Mouse (Mus musculus): ENCODE data around the gene Zfp292. TPM values are rescaled to one million over a fixed set of nuclear protein-coding genes. Genes with fewer than 3 reads are reported as not detected.

The Zfp292 gene
- polyA plus RNA-seq, 1 experiment from 2014 or later, result 37.4 TPM

- H3K4me2 ChIP-seq (replicated peaks), result peak overlapping the region; percentile 61
- no peaks in the 10 kb centered on the region for H3K27me3 ChIP-seq
- ATAC-seq (replicated peaks), result no peak
- peaks cover 26% of the 10 kb centered on the region for H3K4me1 ChIP-seq
- peak overlapping the region; percentile 90 for H3K4me3 ChIP-seq
- WGBS, result 83% methylated on average over 10 of the region's 10 CpGs
- H3K9ac ChIP-seq (replicated peaks), result no peak overlapping the region
- H3K9me3 ChIP-seq, result no peaks in the 10 kb centered on the region
- H3K36me3 ChIP-seq, result 0 out of 2 replicates have a peak, but pooled peaks cover 7% of the 10 kb centered on the region
- H3K27ac ChIP-seq (replicated peaks), result 0 out of 2 replicates have a peak overlapping the region, but pooled peaks have one; percentile 99
Observed at GRCm38 (mm10) chr4:34880921-34881650, 1.7 kb downstream of the Zfp292 start.

GRCm38 (mm10) chr4:34874234-34874633, 8.5 kb downstream of the Zfp292 start:
- no peak for ATAC-seq (replicated peaks)
- WGBS, result 84% methylated on average over 1 of the region's 1 CpGs
- no peak overlapping the region for H3K4me3 ChIP-seq

GRCm38 (mm10) chr4:34872896-34873495, 9.8 kb downstream of the Zfp292 start:
- H3K9me3 ChIP-seq, result no peaks in the 10 kb centered on the region
- WGBS, result 97% methylated on average over 4 of the region's 4 CpGs
- peaks cover 12% of the 10 kb centered on the region for H3K4me1 ChIP-seq
- ATAC-seq (replicated peaks), result no peak; the same call in 1 of the 2 replicates
- no peaks in the 10 kb centered on the region for H3K27me3 ChIP-seq
- no peak overlapping the region for H3K27ac ChIP-seq (replicated peaks)
- no peak overlapping the region for H3K4me3 ChIP-seq
- H3K36me3 ChIP-seq, result 0 out of 2 replicates have a peak, but pooled peaks cover 7% of the 10 kb centered on the region
- no peak overlapping the region for H3K4me2 ChIP-seq (replicated peaks)
- H3K9ac ChIP-seq (replicated peaks), result no peak overlapping the region

More at GRCm38 (mm10) chr4:34874234-34874633, 8.5 kb downstream of the Zfp292 start:
- H3K9me3 ChIP-seq, result no peaks in the 10 kb centered on the region
- peaks cover 12% of the 10 kb centered on the region for H3K4me1 ChIP-seq
- H3K36me3 ChIP-seq, result 0 out of 2 replicates have a peak, but pooled peaks cover 7% of the 10 kb centered on the region
- no peak overlapping the region for H3K9ac ChIP-seq (replicated peaks)
- no peak overlapping the region for H3K27ac ChIP-seq (replicated peaks)
- H3K27me3 ChIP-seq, result no peaks in the 10 kb centered on the region
- H3K4me2 ChIP-seq (replicated peaks), result no peak overlapping the region

- Histone ChIP-seq H3K27ac (replicated peaks) (no peak overlapping the region), H3K27me3 (no peaks in the 10 kb centered on the region), H3K9me3 (no peaks in the 10 kb centered on the region), H3K36me3 (no peaks in the 10 kb centered on the region), H3K9ac (replicated peaks) (no peak overlapping the region), H3K4me3 (no peak overlapping the region), H3K4me1 (peaks cover 12% of the 10 kb centered on the region; the same call in 1 of the 2 replicates), H3K4me2 (replicated peaks) (no peak overlapping the region)
- WGBS, result 88% methylated on average over 3 of the region's 3 CpGs
- no peak for ATAC-seq (replicated peaks)
Observed at GRCm38 (mm10) chr4:34869813-34870212, 12.9 kb downstream of the Zfp292 start.

- no peaks in the 10 kb centered on the region for H3K9me3 ChIP-seq
- peaks cover 4% of the 10 kb centered on the region; the same call in 1 of the 2 replicates for H3K4me1 ChIP-seq
- no peak for ATAC-seq (replicated peaks)
- WGBS, result 94% methylated on average over 3 of the region's 3 CpGs
- H3K27ac ChIP-seq (replicated peaks), result no peak overlapping the region
- H3K36me3 ChIP-seq, result no peaks in the 10 kb centered on the region
- no peak overlapping the region for H3K4me2 ChIP-seq (replicated peaks)
- no peaks in the 10 kb centered on the region for H3K27me3 ChIP-seq
- H3K9ac ChIP-seq (replicated peaks), result no peak overlapping the region
- no peak overlapping the region for H3K4me3 ChIP-seq
Observed at GRCm38 (mm10) chr4:34861438-34861837, 21.3 kb downstream of the Zfp292 start.

GRCm38 (mm10) chr4:34859416-34859815, 23.3 kb downstream of the Zfp292 start:
- ATAC-seq (replicated peaks), result peak; percentile 30; the same call in 1 of the 2 replicates
- H3K4me3 ChIP-seq, result no peak overlapping the region
- 92% methylated on average over 3 of the region's 3 CpGs for WGBS
- H3K9me3 ChIP-seq, result no peaks in the 10 kb centered on the region
- no peak overlapping the region for H3K4me2 ChIP-seq (replicated peaks)
- H3K9ac ChIP-seq (replicated peaks), result no peak overlapping the region
- H3K27me3 ChIP-seq, result no peaks in the 10 kb centered on the region
- H3K4me1 ChIP-seq, result peaks cover 4% of the 10 kb centered on the region; the same call in 1 of the 2 replicates
- H3K36me3 ChIP-seq, result no peaks in the 10 kb centered on the region
- H3K27ac ChIP-seq (replicated peaks), result no peak overlapping the region

- Histone ChIP-seq H3K27ac (replicated peaks) (no peak overlapping the region), H3K27me3 (no peaks in the 10 kb centered on the region), H3K9me3 (no peaks in the 10 kb centered on the region), H3K4me2 (replicated peaks) (no peak overlapping the region), H3K9ac (replicated peaks) (no peak overlapping the region), H3K4me3 (no peak overlapping the region), H3K4me1 (peaks cover 4% of the 10 kb centered on the region; the same call in 1 of the 2 replicates), H3K36me3 (no peaks in the 10 kb centered on the region)
- peak; percentile 24; the same call in 1 of the 2 replicates for ATAC-seq (replicated peaks)
- WGBS, result 93% methylated on average over 3 of the region's 3 CpGs
Observed at GRCm38 (mm10) chr4:34858903-34859302, 23.9 kb downstream of the Zfp292 start.

- H3K27ac ChIP-seq (replicated peaks), result no peak overlapping the region
- 32% methylated on average over 1 of the region's 1 CpGs for WGBS
- H3K9me3 ChIP-seq, result no peaks in the 10 kb centered on the region
- no peak for ATAC-seq (replicated peaks)
- H3K27me3 ChIP-seq, result no peaks in the 10 kb centered on the region
- H3K36me3 ChIP-seq, result peaks cover 7% of the 10 kb centered on the region; the same call in 1 of the 2 replicates
- H3K4me2 ChIP-seq (replicated peaks), result no peak overlapping the region
- no peak overlapping the region for H3K9ac ChIP-seq (replicated peaks)
- peaks cover 4% of the 10 kb centered on the region; the same call in 1 of the 2 replicates for H3K4me1 ChIP-seq
- H3K4me3 ChIP-seq, result no peak overlapping the region
Observed at GRCm38 (mm10) chr4:34855966-34856365, 26.8 kb downstream of the Zfp292 start.

- 92% methylated on average over 7 of the region's 7 CpGs for WGBS
- no peak for ATAC-seq (replicated peaks)
- peaks cover 7% of the 10 kb centered on the region; the same call in 1 of the 2 replicates for H3K36me3 ChIP-seq
Observed at GRCm38 (mm10) chr4:34852051-34852450, 30.7 kb downstream of the Zfp292 start.

GRCm38 (mm10) chr4:34850156-34850555, 32.6 kb downstream of the Zfp292 start:
- H3K36me3 ChIP-seq, result peaks cover 7% of the 10 kb centered on the region; the same call in 1 of the 2 replicates
- H3K9ac ChIP-seq (replicated peaks), result no peak overlapping the region
- 0 out of 2 replicates have a peak, but pooled peaks cover 3% of the 10 kb centered on the region for H3K4me1 ChIP-seq
- no peak overlapping the region for H3K4me3 ChIP-seq
- H3K27me3 ChIP-seq, result no peaks in the 10 kb centered on the region
- no peak for ATAC-seq (replicated peaks)
- no peak overlapping the region for H3K4me2 ChIP-seq (replicated peaks)
- H3K27ac ChIP-seq (replicated peaks), result no peak overlapping the region
- 98% methylated on average over 2 of the region's 2 CpGs for WGBS
- no peaks in the 10 kb centered on the region for H3K9me3 ChIP-seq

More at GRCm38 (mm10) chr4:34852051-34852450, 30.7 kb downstream of the Zfp292 start:
- Histone ChIP-seq H3K4me3 (no peak overlapping the region), H3K9me3 (no peaks in the 10 kb centered on the region), H3K27me3 (no peaks in the 10 kb centered on the region), H3K4me2 (replicated peaks) (no peak overlapping the region), H3K9ac (replicated peaks) (no peak overlapping the region), H3K27ac (replicated peaks) (no peak overlapping the region), H3K4me1 (0 out of 2 replicates have a peak, but pooled peaks cover 3% of the 10 kb centered on the region)

GRCm38 (mm10) chr4:34847679-34848309, 35.0 kb downstream of the Zfp292 start:
- Histone ChIP-seq H3K4me1 (peaks cover 7% of the 10 kb centered on the region; the same call in 1 of the 2 replicates), H3K9me3 (no peaks in the 10 kb centered on the region), H3K4me3 (no peak overlapping the region), H3K27me3 (no peaks in the 10 kb centered on the region), H3K4me2 (replicated peaks) (no peak overlapping the region), H3K27ac (replicated peaks) (no peak overlapping the region), H3K36me3 (peaks cover 4% of the 10 kb centered on the region; the same call in 1 of the 2 replicates), H3K9ac (replicated peaks) (no peak overlapping the region)
- whole genome bisulfite sequencing, result 90% methylated on average over 6 of the region's 6 CpGs
- no peak for ATAC-seq (replicated peaks)
